Mouse (Mus musculus) forebrain, embryonic 11.5 days (tissue): Measurements from ENCODE around the gene Gm3448. TPM values are rescaled to one million over a fixed set of nuclear protein-coding genes. Genes with fewer than 3 reads are reported as not detected.
A peak's percentile ranks its signal among the peaks of the same experiment; 100 is the strongest.
"Not testable (repeated sequence)": the region's sequence is repeated elsewhere in the genome, so short reads cannot be mapped to it uniquely, and the experiment has no call there.

Experiments
- ATAC-seq: fragments of 200-750 bp; cut with Nextera tagmentation; replicated peaks from 2 replicates; pipeline ENCODE4 v1.8.0; 2017; ENCODE audit warnings: moderate TSS enrichment; ENCODE audit not compliant: low FRiP score
- DNase-seq: peaks from one replicate; pipeline ENCODE4 v3.0.0-alpha.2; 2017; ENCODE audit warnings: low spot score
- H3K27ac ChIP-seq: fragments of 300-500 bp; sonication (generic); 2 replicates; pipeline ENCODE4 v1.5.1; 2014; ENCODE audit warnings: low read depth, low read length
- H3K27me3 ChIP-seq: fragments of 300-500 bp; sonication (generic); 2 replicates; pipeline ENCODE4 v1.6.1; 2014; ENCODE audit warnings: mild to moderate bottlenecking, low read length, mixed read lengths; ENCODE audit not compliant: control insufficient read depth, insufficient read depth
- H3K36me3 ChIP-seq: fragments of 300-500 bp; sonication (generic); 2 replicates; pipeline ENCODE4 v1.6.1; 2014; ENCODE audit warnings: mild to moderate bottlenecking, low read length, moderate library complexity, mixed read lengths; ENCODE audit not compliant: control insufficient read depth, insufficient read depth
- H3K4me1 ChIP-seq: fragments of 300-500 bp; sonication (generic); replicated peaks from 2 replicates; pipeline ENCODE4 v1.6.1; 2014; ENCODE audit warnings: low read length, mixed read lengths; ENCODE audit not compliant: control insufficient read depth, insufficient read depth
- H3K4me2 ChIP-seq: fragments of 300-500 bp; sonication (generic); 2 replicates; pipeline ENCODE4 v1.6.1; 2014; ENCODE audit warnings: low read depth, mild to moderate bottlenecking, low read length, moderate library complexity, mixed read lengths; ENCODE audit not compliant: severe bottlenecking
- H3K4me3 ChIP-seq: fragments of 300-500 bp; sonication (generic); 2 replicates; pipeline ENCODE4 v1.5.1; 2014; ENCODE audit warnings: low read depth, low read length
- H3K9ac ChIP-seq: fragments of 300-500 bp; sonication (generic); 2 replicates; pipeline ENCODE4 v1.6.1; 2014; ENCODE audit warnings: low read length
- H3K9me3 ChIP-seq: fragments of 300-500 bp; sonication (generic); 2 replicates; pipeline ENCODE4 v1.6.1; 2016; ENCODE audit warnings: low read length, mixed read lengths; ENCODE audit not compliant: control insufficient read depth
- WGBS: fragments of 180-500 bp; shearing (Covaris S2); extraction: QIAGEN DNeasy Blood & Tissue Kit; methylation state at CpG from one replicate; pipeline ENCODE4 v1.1.7; 2014; 5-methylcytosine and 5-hydroxymethylcytosine counted together
- polyA plus RNA-seq: library from polyadenylated mRNA; unstranded; fragments of >200 nt; fragmentation: Nextera tagmentation; extraction: Ambion mirVana; gene quantifications from 2 replicates; pipeline ENCODE4 v1.2.1, GENCODE M21; 2014

Gm3448 gene
- polyA plus RNA-seq, 1 experiment from 2014 or later = 4.2 TPM

DNA sequence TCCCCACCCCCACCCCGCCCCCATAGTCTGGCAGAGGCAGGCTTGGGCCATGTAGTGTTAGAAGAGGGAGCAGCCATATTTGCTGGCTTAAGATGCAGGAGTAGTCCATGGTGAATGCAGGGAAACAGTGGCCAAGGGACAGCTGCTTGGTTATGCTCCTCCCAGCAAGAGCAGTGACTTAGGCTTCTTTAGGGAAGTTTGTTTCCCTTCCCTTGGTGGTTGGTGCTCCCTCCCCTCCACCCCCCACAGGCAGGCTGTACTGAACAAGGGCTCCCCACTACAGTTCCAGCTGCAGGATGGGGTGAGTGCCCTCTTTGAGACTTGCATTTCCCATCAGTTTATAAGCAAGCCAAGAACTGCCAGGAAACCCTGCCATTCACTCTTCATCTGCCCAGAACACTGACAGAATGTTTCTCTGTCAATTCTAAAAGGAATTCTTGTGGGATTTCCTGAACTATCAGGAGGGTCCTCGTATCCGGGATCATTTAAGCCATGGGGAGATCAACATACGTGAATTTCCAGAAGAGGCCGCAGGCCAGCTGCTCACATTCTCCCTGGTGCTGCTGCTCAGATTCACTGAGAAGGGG is 51.1 kb downstream of the Gm3448 start:
- H3K27ac ChIP-seq, H3K4me1 ChIP-seq, H3K4me2 ChIP-seq, H3K36me3 ChIP-seq, H3K9ac ChIP-seq, H3K9me3 ChIP-seq, DNase-seq, H3K27me3 ChIP-seq, ATAC-seq, H3K4me3 ChIP-seq: not testable (repeated sequence)
- 89% methylated on average over 4 of the region's 5 CpGs for WGBS

DNA sequence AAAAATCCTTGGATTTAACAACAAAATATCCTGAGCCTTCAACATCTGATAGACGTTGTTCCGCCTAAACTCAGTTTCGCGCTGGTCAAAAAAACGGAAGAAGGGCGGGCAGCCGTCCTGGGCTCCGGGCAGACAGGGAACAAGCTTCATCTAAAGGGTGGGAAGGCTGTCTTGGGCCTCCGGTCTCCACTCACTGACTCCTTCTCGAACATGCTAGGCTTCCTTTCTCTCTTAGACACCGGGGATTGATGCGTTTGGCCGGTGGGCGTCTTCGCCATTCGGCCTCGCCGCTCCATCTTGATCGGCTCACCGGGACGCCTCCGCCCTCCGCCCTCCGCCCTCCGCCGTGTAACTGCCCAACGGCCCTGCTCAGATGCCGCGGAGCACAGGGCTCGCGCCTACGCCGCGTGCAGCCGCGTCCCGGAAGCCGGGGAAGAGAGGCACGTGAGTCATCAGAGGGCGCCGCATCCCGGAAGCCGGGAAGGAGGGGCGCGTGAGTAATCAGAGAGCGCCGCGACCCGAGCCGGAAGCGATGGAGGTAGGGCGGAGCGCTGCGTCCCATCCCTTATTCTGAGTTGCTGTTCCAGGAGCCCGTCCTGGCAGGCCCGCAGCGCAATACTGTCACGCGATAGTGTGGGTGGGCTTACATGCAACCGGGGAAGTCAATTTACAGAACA is 62.8 kb downstream of the Gm3448 start, which contains the start of the genes 9030025P20Rik and Gm3417:
Gene 9030025P20Rik, plus strand, starts transcription at position 107 of the 677 bp plus-strand sequence.
Gene Gm3417, minus strand, starts transcription at position 429 of the 677 bp plus-strand sequence.
- H3K4me2 ChIP-seq, H3K4me3 ChIP-seq, H3K4me1 ChIP-seq, DNase-seq, H3K9me3 ChIP-seq, H3K36me3 ChIP-seq, H3K27me3 ChIP-seq, H3K9ac ChIP-seq, H3K27ac ChIP-seq: not testable (repeated sequence)
- WGBS = no CpG with 5 or more reads among the region's 60 CpGs
- ATAC-seq = peak; percentile 99

DNA sequence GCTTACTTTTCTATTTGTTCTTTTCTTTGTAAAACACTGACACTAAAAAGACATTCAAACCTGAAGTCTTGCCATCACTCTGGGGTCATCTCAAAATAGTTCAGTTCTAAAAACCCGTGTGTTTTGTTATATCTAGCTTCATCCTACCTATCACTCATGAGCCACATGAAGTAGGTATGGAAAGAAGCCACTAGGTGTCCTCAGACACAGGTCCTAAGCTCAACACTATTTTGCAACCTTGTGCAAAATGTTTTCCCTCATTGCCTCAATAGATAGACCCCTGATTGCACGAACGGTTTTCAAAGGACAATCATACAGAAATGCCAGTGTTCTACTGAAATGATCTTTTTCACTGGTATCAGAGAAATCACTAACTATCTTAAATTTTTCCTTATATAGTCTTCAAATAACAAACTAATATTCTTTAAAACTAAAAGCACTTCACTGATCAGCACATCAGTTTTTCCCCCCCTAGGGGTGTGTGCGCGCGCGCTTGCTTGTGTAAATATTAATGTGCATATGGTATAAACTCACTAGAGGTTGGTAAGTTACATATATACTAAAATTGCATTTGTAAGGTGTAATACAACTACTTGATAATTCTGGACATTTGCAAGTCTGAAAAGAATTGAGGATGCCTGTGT is 63.5 kb downstream of the Gm3448 start:
- not testable (repeated sequence) for H3K4me1 ChIP-seq, H3K27me3 ChIP-seq, H3K36me3 ChIP-seq, H3K9me3 ChIP-seq, H3K9ac ChIP-seq, H3K27ac ChIP-seq, H3K4me3 ChIP-seq, H3K4me2 ChIP-seq, DNase-seq
- WGBS = 2% methylated on average over 4 of the region's 7 CpGs
- ATAC-seq = peak; percentile 8; the same call in 1 of the 2 replicates

DNA sequence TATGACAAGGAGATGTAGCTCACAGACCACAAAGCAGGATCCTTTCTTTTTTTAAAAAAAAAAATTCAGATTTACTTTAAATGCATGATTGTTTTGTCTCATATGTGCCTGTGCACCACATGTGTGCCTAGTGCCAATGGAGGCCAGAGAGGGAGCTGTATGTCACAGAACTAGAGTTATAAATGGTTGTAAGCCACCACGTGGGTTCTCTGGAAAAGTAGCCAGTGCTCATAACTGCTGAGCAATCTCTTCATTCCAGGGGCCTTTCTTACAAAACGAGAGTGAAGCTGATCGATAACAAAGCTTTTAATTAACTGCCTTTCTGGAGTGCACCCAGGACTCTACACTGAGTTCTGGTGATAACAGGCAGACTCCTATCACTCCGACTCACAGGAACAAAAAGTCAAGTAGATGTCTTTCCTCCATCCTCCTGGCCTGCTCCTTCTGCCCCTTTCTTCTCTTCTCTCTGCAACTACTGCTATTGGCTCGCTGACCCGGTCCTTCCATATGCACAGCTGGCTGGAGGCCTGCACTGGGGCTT is 72.9 kb downstream of the Gm3448 start:
- H3K36me3 ChIP-seq, DNase-seq, H3K9ac ChIP-seq, H3K4me3 ChIP-seq, H3K4me1 ChIP-seq, H3K4me2 ChIP-seq, ATAC-seq, H3K27ac ChIP-seq, H3K27me3 ChIP-seq, H3K9me3 ChIP-seq: not testable (repeated sequence)
- WGBS = no CpG with 5 or more reads among the region's 6 CpGs

DNA sequence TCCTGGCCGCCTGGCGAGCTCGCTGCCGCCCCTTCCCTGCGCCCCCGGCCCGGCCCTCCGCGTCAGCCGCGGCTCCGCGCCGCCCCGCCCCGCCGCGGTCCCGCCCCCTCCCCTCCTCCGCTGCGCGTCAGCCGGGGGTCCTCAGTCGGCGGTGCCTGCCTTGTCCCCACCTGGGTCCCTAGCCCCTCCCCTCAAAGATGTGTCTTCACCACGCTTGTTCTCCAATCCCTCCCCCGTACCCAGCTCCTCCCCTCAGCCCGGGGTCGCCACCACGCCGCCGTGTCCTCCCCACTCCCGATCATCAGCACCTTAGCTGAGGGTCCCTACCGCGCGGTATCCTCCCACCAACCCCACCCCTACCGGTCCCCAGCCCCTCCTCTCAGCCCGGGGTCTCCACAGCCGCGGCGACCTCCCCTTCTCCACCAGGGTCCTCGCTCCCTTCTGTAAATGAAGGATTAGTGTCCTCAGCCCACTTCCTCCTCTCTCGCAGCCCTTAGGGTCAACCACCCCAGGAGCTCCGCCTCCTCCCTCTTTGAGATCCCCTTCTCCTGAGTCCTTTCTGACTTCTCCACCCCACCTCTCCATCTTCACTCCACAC is 79.7 kb downstream of the Gm3448 start:
- H3K27me3 ChIP-seq = not testable (repeated sequence)
- no CpG with 5 or more reads among the region's 44 CpGs for WGBS
- ATAC-seq = peak; percentile 94

DNA sequence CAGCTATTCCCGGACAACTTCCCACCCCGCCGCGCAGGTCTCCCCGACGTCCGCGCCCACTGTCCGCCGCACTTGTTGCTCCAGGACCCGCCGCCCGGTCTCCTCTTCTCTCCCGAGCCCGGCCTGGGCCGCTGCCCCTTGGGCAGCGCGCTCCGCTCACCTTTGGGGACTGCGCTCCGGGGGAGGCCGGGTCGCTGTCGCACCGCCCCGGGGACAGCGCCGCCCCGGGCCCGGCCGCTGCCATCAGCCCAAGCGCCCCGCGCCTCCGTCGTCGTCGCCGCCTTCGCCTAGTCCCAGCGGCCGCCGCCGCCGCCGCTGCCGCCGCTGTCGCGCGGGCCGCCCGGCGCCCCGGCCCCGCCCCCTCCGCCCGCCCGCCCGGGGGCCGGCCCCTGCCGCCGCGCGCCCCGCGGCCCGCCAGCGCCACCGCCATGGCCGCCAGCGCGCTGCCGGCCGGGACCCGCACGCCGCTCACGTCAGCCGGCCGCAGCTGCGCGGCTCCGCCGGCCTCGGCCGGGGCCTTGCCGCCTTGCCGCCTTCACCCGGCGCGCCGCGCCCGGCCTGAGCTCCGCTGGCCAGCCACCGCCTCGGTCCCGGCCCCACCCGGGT is 80.3 kb downstream of the Gm3448 start, which contains the start of gene Phf10:
Gene Phf10, minus strand, starts transcription at position 323 of the 606 bp plus-strand sequence.
- H3K27me3 ChIP-seq, H3K9me3 ChIP-seq, H3K4me1 ChIP-seq, H3K27ac ChIP-seq, H3K36me3 ChIP-seq: not testable (repeated sequence)
- DNase-seq (peak; percentile 64), ATAC-seq (peak; percentile 73)
- Histone ChIP-seq H3K4me3 (peak within 1 kb of the TSS; percentile 64), H3K4me2 (peak within 1 kb of the TSS; percentile 95), H3K9ac (peak within 1 kb of the TSS; percentile 65)
- under 1% methylated on average over 39 of the region's 100 CpGs for WGBS

More for the DNA sequence above, 79.7 kb downstream of the Gm3448 start:
- H3K36me3 ChIP-seq, H3K4me2 ChIP-seq, H3K27ac ChIP-seq, H3K4me1 ChIP-seq, H3K9me3 ChIP-seq, H3K4me3 ChIP-seq, H3K9ac ChIP-seq, DNase-seq: not testable (repeated sequence)

DNA sequence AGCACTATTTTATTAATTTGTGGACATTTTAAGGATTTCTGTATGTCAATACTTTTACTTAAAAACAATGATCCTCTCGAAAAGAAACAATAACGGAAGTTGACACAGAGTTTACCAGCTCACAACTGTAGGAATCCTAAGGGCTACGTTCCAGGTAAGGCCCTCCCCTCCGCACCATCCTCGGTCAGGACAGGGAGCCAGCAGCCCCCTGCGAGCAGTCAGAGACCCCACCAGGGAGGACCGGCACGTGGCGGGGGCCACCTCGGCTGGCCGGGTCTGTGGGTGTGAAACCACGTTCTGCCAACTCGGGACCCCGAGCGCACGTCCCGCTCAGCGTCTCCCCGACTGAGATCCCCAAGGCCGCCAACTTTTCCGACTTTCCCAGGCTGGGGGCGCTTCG is 80.8 kb downstream of the Gm3448 start:
- Histone ChIP-seq H3K9ac (peak overlapping the region; percentile 65), H3K36me3 (no peaks in the 10 kb centered on the region), H3K27ac (no peak overlapping the region), H3K4me2 (peak overlapping the region; percentile 95), H3K4me1 (peaks cover 2% of the 10 kb centered on the region; the same call in 1 of the 2 replicates), H3K4me3 (peak overlapping the region; percentile 64), H3K27me3 (no peaks in the 10 kb centered on the region), H3K9me3 (no peaks in the 10 kb centered on the region)
- peak; percentile 19 for ATAC-seq
- peak; percentile 71 for DNase-seq
- under 1% methylated on average over 13 of the region's 23 CpGs for whole genome bisulfite sequencing

DNA sequence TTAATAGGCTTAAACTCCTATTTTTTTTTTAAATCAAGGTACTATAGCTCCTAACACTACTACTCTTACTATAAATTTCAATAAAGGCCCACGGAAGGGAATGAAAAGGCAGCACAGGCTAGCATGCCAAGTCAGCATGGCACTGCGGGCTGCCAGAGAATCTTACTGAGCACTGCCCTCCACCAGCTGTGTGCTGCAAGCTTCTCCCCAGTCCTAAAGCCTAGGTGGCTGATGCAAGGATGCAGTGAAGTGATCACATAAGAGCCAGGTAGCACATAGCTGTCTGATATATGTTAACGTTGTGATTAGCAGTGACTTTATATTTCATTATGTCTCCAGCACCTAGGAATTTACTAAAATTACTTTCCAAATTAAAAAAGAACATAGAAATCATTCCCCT is 81.4 kb downstream of the Gm3448 start:
- ATAC-seq = no peak
- Histone ChIP-seq H3K9ac (no peak overlapping the region), H3K27ac (no peak overlapping the region), H3K27me3 (no peaks in the 10 kb centered on the region), H3K4me2 (peak overlapping the region; percentile 41; the same call in 1 of the 2 replicates), H3K36me3 (no peaks in the 10 kb centered on the region), H3K4me3 (peak overlapping the region; percentile 14; the same call in 1 of the 2 replicates), H3K9me3 (no peaks in the 10 kb centered on the region), H3K4me1 (peaks cover 2% of the 10 kb centered on the region; the same call in 1 of the 2 replicates)
- no peak for DNase-seq
- WGBS = 32% methylated on average over 3 of the region's 3 CpGs
